Mouse (Mus musculus) layer of hippocampus, adult 9-10 months (tissue): Measurements from ENCODE around the gene H13.

ENCODE experiments used
- DNase-seq: peaks from one replicate; pipeline ENCODE4 v3.0.0; 2022; ENCODE audit warnings: low spot score

H13 gene

GRCm38 (mm10) chr2:152734984-152735383 lies 65.7 kb downstream of the H13 start:
- DNase-seq = peak; percentile 59

- no peak for DNase-seq
Measured at GRCm38 (mm10) chr2:152736090-152736601, 66.9 kb downstream of the H13 start, which contains the start of gene Id1. Gene Id1 (plus strand): TSS chr2:152736251.

- no peak for DNase-seq
Measured at GRCm38 (mm10) chr2:152736748-152737147, 67.5 kb downstream of the H13 start.

- DNase-seq = no peak
Measured at GRCm38 (mm10) chr2:152737306-152738221, 68.3 kb downstream of the H13 start.

- DNase-seq = no peak
Measured at GRCm38 (mm10) chr2:152738341-152738740, 69.1 kb downstream of the H13 start.

GRCm38 (mm10) chr2:152739031-152739841 lies 70.0 kb downstream of the H13 start:
- no peak for DNase-seq

- no peak for DNase-seq
Measured at GRCm38 (mm10) chr2:152739842-152740260, 70.6 kb downstream of the H13 start.

- DNase-seq = no peak
Measured at GRCm38 (mm10) chr2:152740490-152740889, 71.2 kb downstream of the H13 start.

GRCm38 (mm10) chr2:152741153-152742041 lies 72.1 kb downstream of the H13 start:
- no peak for DNase-seq

- no peak for DNase-seq
Measured at GRCm38 (mm10) chr2:152742435-152742834, 73.2 kb downstream of the H13 start.

- no peak for DNase-seq
Measured at GRCm38 (mm10) chr2:152753944-152754711, 84.9 kb downstream of the H13 start, which contains the start of gene Cox4i2. Gene Cox4i2 (plus strand): TSS chr2:152754173.

GRCm38 (mm10) chr2:152756474-152757393 lies 87.5 kb downstream of the H13 start:
- no peak for DNase-seq

GRCm38 (mm10) chr2:152757478-152757877 lies 88.2 kb downstream of the H13 start:
- no peak for DNase-seq
